Mouse (Mus musculus): ENCODE data around the gene Pitx2. TPM values are rescaled to one million over a fixed set of nuclear protein-coding genes. Genes with fewer than 3 reads are reported as not detected.

Pitx2 gene
- polyA plus RNA-seq, 1 experiment from 2014 or later = not detected

- Histone ChIP-seq H3K4me3 (ENCODE audit: inconsistent target) (no peak overlapping the region), H3K79me2 (ENCODE audit: inconsistent target) (no peaks in the 10 kb centered on the region), H3K27ac (no peak overlapping the region), H3K36me3 (ENCODE audit: inconsistent target) (no peaks in the 10 kb centered on the region)
- 4% methylated on average over 13 of the region's 13 CpGs for WGBS (ENCODE audit: missing documents)
Measured at GRCm38 (mm10) chr3:129197035-129197434, 2.6 kb upstream of the Pitx2 start.

- Histone ChIP-seq H3K79me2 (ENCODE audit: inconsistent target) (no peaks in the 10 kb centered on the region), H3K27ac (no peak overlapping the region), H3K4me3 (ENCODE audit: inconsistent target) (no peak overlapping the region), H3K36me3 (ENCODE audit: inconsistent target) (no peaks in the 10 kb centered on the region)
- 13% methylated on average over 16 of the region's 16 CpGs for WGBS (ENCODE audit: missing documents)
Measured at GRCm38 (mm10) chr3:129197786-129198626, 1.7 kb upstream of the Pitx2 start.

- Histone ChIP-seq H3K4me3 (ENCODE audit: inconsistent target) (no peak overlapping the region), H3K27ac (no peak overlapping the region)
- WGBS (ENCODE audit: missing documents) = 8% methylated on average over 9 of the region's 11 CpGs
Measured at GRCm38 (mm10) chr3:129198627-129198903, 1.1 kb upstream of the Pitx2 start.

GRCm38 (mm10) chr3:129199160-129199608, 494 bp upstream of the Pitx2 start:
- no peak overlapping the region for H3K4me3 ChIP-seq (ENCODE audit: inconsistent target)

More at GRCm38 (mm10) chr3:129198627-129198903, 1.1 kb upstream of the Pitx2 start:
- Histone ChIP-seq H3K36me3 (ENCODE audit: inconsistent target) (no peaks in the 10 kb centered on the region), H3K79me2 (ENCODE audit: inconsistent target) (no peaks in the 10 kb centered on the region)

GRCm38 (mm10) chr3:129200501-129200890, 818 bp downstream of the Pitx2 start:
- no peaks in the 10 kb centered on the region for H3K79me2 ChIP-seq (ENCODE audit: inconsistent target)
- no peaks in the 10 kb centered on the region for H3K36me3 ChIP-seq (ENCODE audit: inconsistent target)
- H3K4me3 ChIP-seq (ENCODE audit: inconsistent target) = no peak overlapping the region
- H3K27ac ChIP-seq = no peak overlapping the region
- WGBS (ENCODE audit: missing documents) = 10% methylated on average over 9 of the region's 9 CpGs

More at GRCm38 (mm10) chr3:129199160-129199608, 494 bp upstream of the Pitx2 start:
- Histone ChIP-seq H3K27ac (no peak overlapping the region), H3K36me3 (ENCODE audit: inconsistent target) (no peaks in the 10 kb centered on the region), H3K79me2 (ENCODE audit: inconsistent target) (no peaks in the 10 kb centered on the region)
- WGBS (ENCODE audit: missing documents) = 5% methylated on average over 16 of the region's 16 CpGs

GRCm38 (mm10) chr3:129201156-129201555, 1.5 kb downstream of the Pitx2 start:
- no peak overlapping the region for H3K4me3 ChIP-seq (ENCODE audit: inconsistent target)
- 6% methylated on average over 3 of the region's 3 CpGs for WGBS (ENCODE audit: missing documents)
- H3K36me3 ChIP-seq (ENCODE audit: inconsistent target) = no peaks in the 10 kb centered on the region
- H3K27ac ChIP-seq = no peak overlapping the region
- no peaks in the 10 kb centered on the region for H3K79me2 ChIP-seq (ENCODE audit: inconsistent target)

- Histone ChIP-seq H3K36me3 (ENCODE audit: inconsistent target) (no peaks in the 10 kb centered on the region), H3K79me2 (ENCODE audit: inconsistent target) (no peaks in the 10 kb centered on the region), H3K27ac (no peak overlapping the region), H3K4me3 (ENCODE audit: inconsistent target) (no peak overlapping the region)
- 17% methylated on average over 11 of the region's 11 CpGs for WGBS (ENCODE audit: missing documents)
Measured at GRCm38 (mm10) chr3:129201681-129202255, 2.1 kb downstream of the Pitx2 start.

- Histone ChIP-seq H3K36me3 (ENCODE audit: inconsistent target) (no peaks in the 10 kb centered on the region), H3K27ac (no peak overlapping the region), H3K79me2 (ENCODE audit: inconsistent target) (no peaks in the 10 kb centered on the region), H3K4me3 (ENCODE audit: inconsistent target) (no peak overlapping the region)
- 7% methylated on average over 36 of the region's 36 CpGs for WGBS (ENCODE audit: missing documents)
Measured at GRCm38 (mm10) chr3:129202871-129203740, 3.4 kb downstream of the Pitx2 start.

- Histone ChIP-seq H3K79me2 (ENCODE audit: inconsistent target) (no peaks in the 10 kb centered on the region), H3K4me3 (ENCODE audit: inconsistent target) (no peak overlapping the region), H3K27ac (no peak overlapping the region), H3K36me3 (ENCODE audit: inconsistent target) (no peaks in the 10 kb centered on the region)
- WGBS (ENCODE audit: missing documents) = 5% methylated on average over 35 of the region's 35 CpGs
Measured at GRCm38 (mm10) chr3:129203761-129204440, 4.2 kb downstream of the Pitx2 start.

- 3% methylated on average over 48 of the region's 48 CpGs for WGBS (ENCODE audit: missing documents)
- Histone ChIP-seq H3K79me2 (ENCODE audit: inconsistent target) (no peaks in the 10 kb centered on the region), H3K36me3 (ENCODE audit: inconsistent target) (no peaks in the 10 kb centered on the region), H3K4me3 (ENCODE audit: inconsistent target) (no peak overlapping the region), H3K27ac (no peak overlapping the region)
Measured at GRCm38 (mm10) chr3:129204441-129205313, 5.0 kb downstream of the Pitx2 start.

- 24% methylated on average over 18 of the region's 18 CpGs for WGBS (ENCODE audit: missing documents)
Measured at GRCm38 (mm10) chr3:129205481-129206175, 6.0 kb downstream of the Pitx2 start.

GRCm38 (mm10) chr3:129206776-129207175, 7.1 kb downstream of the Pitx2 start:
- 11% methylated on average over 12 of the region's 13 CpGs for WGBS (ENCODE audit: missing documents)
- H3K4me3 ChIP-seq (ENCODE audit: inconsistent target) = no peak overlapping the region
- no peak overlapping the region for H3K27ac ChIP-seq
- H3K79me2 ChIP-seq (ENCODE audit: inconsistent target) = no peaks in the 10 kb centered on the region
- H3K36me3 ChIP-seq (ENCODE audit: inconsistent target) = no peaks in the 10 kb centered on the region

More at GRCm38 (mm10) chr3:129205481-129206175, 6.0 kb downstream of the Pitx2 start:
- no peak overlapping the region for H3K27ac ChIP-seq
- H3K4me3 ChIP-seq (ENCODE audit: inconsistent target) = no peak overlapping the region
- no peaks in the 10 kb centered on the region for H3K79me2 ChIP-seq (ENCODE audit: inconsistent target)
- H3K36me3 ChIP-seq (ENCODE audit: inconsistent target) = no peaks in the 10 kb centered on the region
